Mouse (Mus musculus) urinary bladder, adult 2 months (tissue): ENCODE data around the gene Iqschfp. TPM values are rescaled to one million over a fixed set of nuclear protein-coding genes. Genes with fewer than 3 reads are reported as not detected.

Experiments
- DNase-seq: peaks from one replicate; pipeline ENCODE4 v3.0.0; 2022; ENCODE audit warnings: low spot score
- polyA plus RNA-seq: library from polyadenylated mRNA; depleted of rRNA; stranded (reverse); fragments of >200 nt; gene quantifications from 2 replicates; pipeline ENCODE4 v1.2.3, GENCODE M21; 2012

The Iqschfp gene
- polyA plus RNA-seq, 1 experiment = not detected

DNA sequence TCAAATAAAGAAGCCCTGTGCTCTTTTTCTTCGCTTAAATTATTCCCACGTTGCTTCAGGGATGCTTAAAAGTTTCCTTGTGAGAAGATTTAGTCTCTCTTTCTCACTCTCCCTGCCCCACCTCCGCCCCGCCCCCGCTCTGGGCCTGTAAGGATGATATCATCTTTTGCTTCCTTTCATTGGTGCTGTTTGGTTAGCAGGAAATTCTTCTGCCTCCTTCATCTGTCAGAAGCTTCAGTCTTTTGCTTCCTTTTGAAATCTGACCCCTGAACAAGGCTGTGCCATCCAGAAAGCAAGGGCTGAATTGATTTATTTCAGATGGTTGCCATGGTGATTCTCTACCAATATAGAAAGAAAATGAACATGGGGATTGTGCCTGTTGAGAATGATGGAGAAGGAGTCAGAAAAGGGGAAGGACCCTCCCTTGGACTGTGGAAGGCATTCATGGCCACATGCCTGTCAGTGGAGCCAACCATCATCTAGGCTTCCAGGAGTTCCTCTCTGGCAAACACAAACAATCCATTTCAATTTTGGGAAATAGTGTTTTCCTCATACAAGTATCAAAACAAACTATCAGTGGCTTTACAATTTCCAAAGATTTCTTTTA is 62.5 kb downstream of the Iqschfp start:
- DNase-seq = no peak

DNA sequence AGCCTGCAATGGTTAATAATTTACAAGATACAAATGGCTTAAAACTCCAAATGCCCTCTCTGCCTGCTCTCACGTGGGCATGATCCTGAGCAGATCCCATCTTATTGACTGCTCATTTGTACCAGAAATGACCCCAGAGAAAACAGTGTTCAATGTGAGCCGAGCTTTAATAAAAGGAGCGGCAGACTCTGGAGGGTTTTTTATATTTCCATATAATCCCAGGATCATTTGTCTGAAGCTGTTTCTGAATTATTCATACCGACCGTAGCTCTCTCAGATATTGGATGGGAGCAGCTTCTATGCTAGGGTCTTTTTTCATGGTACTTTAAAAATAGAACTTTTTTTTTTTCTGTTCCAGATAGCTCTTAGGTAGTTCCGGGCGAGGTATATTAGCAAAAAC is 67.6 kb downstream of the Iqschfp start:
- DNase-seq = no peak

DNA sequence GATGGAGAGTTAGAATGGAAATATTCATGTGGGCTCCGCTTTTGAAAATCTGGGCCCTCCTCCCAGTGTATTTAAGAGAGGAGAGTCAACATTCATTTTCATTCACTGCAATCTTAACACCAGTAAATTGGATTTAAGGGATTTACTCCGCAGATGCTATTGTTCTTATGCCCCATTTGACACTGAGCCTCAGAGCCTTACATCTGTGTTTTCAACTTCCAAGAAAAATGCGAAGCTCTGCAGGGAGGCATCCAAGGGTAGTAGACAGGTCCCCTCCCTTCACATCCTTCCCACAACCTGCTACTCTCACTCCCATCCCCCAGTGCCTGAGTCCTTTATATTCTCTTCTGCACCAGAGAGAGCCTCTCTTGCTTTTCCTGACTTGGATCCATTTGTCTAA is 68.1 kb downstream of the Iqschfp start:
- no peak for DNase-seq

DNA sequence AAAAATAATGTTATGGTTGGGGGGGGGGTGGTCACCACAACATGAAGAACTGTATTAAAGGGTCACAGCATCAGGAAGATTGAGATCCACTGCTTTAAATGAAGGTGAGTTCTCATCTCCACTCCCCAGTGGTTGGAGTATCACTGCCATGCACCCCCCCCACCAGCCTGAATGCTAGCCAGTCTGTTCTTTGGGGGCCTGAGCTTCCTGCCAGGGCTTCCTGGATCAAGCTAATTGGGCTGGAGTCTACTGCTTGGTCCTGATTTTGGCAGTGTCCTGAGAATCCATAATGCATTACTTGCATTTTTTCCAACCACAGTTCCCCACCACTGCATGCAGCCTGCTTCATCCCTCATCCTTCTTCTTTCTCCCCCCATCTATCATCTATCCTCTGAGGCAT is 68.7 kb downstream of the Iqschfp start:
- no peak for DNase-seq

DNA sequence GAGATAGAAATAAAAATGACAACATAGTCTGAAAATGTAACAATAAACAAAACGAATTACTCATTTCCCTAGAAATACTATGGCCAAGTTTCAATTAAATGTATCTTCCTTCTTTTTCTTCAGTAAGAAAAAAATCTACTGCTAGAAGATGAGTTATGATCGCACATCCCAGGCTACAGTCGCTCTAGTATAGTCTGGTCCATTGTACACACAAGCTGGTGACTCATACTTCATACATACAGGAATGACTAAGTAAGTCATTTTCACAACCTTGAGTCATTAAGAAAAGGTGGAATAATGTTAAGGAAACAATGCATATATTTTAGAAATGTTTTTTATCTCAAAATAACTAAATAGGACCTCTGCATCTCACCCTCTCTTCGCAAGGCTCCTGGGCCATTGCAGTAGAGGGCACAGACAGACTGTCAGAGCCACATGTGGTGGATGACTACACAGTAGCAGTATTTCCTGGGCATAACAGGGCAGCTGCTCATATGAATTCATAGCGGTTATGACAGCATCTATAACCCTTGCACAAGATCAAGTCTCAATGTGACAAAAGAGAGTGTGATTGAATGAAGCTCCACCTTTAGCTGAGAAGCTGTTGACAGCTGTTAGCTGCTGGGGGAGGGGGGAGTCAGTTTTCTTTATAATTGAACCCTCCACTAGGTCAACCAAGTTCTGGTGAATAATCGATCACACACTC is 70.1 kb downstream of the Iqschfp start:
- DNase-seq = no peak

DNA sequence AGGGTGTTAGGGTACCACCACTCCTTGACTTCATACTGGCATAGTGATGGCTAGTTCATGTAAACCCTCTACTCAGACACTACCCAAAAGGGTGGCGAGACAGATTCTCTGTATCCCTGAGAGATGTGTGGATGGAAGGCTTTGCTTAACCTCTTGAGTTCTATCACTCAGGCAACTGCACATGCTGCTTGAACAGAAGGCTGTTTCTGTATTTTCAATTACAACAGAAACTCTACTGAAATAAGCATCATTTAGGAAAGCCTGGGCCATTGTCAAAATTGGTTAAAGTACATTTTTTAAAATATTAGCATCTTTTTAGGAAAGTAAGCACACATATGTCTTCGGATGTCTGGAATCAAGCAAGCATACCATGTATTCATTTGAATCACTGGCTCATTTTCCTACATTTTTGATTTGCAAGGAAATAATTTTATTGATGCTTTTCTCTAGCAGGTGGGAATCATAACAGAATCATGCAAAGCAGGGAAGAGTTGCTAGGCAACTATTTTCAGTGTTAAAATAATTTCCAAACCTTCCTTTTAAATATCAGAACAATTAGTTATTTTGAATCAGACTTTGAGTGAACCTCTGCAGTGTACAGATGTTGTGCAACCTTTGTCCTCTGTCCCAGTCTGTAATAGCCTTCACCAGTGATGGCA is 82.4 kb downstream of the Iqschfp start:
- no peak for DNase-seq

DNA sequence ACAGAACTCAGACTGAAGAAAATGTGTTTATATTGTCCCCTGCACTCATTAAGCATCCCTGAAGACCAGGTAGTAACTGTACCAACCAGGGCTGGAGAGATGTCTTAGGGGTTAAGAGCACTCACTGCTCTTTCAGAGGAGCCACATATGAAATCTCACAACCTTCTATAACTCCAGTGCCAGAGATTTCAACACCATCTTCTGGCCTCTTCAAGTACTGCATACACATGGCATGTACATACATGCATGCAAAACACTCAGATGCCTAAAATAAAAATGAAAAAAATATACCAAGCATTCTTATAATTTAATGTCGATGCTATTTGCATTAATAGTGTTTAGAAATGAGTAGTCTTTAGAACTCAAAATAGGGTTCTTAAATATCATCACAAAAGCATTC is 88.0 kb downstream of the Iqschfp start:
- no peak for DNase-seq

DNA sequence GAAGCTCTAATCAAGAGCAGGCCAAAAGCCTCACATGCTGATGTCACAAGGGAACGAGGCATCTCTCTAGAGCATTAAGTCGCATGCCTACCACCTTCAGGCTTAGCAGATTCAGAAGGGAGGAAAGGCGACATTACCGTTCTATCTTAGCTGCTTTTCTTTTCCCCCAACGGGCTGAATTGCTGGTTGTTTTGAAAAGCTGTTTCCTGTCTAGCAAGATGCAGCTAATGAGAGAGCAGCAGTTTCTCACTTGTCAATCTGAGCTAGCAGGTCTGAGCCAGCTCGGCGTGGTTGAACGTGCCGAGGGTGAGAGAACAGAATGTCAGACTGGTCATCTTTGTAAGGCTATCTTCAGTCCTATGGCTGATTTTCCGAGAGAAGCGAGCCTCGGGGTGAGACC is 91.3 kb downstream of the Iqschfp start:
- no peak for DNase-seq

DNA sequence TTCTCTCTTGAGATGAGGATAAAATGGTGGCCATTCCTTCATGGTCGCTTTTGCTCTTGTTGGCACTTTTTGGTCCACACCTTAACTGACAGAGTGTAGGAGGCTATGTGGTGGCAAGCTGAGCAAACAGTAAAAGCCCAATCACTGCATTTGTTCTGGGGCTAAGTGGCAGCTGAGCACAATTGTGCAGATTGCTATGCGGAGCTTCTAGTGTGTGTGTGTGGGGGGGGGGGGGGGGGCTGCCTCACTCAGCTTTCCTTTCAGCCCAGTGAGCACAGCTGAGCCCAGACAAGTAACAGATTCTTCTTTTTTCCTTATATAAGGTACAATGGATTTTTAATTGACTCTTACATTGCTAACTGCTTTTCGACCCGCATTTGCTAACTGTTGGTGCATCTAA is 110.4 kb downstream of the Iqschfp start:
- no peak for DNase-seq

DNA sequence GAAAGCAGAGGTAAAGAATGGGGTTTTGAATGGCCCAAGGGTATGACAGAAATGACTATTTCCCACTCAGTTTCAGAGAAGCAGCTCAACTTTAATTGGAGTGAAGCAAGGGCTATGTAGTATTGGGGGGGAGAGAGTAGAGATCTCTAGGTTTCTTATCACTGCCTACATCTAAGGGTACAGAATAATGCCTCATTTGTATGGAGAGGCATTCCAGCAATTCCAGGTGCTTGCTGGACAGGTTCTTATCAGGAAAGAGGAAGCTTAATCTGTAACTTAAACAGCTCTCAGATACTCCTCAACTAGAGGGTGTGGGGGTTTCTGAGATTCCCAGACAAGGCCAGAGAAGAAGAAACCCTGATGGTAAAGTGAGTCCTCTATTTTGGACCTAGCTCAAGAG is 120.3 kb downstream of the Iqschfp start:
- no peak for DNase-seq

DNA sequence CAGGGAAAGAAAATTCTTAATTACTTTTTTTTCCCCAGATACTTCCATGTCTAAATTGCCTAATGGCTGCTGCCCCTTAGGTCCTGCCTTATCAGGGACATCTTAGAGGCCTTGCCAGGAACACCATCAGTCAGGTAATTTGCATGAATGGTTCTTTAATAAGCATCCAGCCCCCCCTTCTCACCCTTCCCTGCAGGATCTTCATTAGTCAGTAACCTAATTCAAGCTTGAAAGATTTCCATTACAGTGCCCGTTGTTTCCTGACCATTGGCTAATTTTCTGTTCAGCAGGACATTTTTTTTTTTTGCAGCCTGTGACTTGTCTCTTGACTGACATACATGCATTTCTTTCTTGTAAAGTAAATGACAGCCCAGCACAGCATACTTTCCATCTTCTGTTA is 123.8 kb downstream of the Iqschfp start:
- no peak for DNase-seq

DNA sequence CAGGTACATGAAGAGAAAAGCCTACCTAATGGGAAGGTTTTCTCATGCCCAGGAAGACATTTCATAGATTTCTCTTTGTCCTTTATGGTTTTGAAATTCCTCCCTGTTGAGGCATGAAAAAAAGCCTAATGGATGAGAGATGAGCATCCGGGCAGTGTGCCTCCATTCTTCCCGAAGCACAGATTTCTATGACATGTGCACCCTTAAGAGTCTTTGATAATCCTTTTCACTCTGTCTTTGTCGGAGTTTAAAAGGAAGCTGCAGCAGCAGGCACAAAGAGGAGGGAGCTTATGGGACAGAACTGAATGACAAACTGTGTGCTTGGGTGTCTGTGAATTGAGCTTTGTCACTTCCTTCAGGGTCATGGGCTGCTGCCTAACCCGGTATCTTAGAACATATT is 127.4 kb downstream of the Iqschfp start:
- DNase-seq = no peak

DNA sequence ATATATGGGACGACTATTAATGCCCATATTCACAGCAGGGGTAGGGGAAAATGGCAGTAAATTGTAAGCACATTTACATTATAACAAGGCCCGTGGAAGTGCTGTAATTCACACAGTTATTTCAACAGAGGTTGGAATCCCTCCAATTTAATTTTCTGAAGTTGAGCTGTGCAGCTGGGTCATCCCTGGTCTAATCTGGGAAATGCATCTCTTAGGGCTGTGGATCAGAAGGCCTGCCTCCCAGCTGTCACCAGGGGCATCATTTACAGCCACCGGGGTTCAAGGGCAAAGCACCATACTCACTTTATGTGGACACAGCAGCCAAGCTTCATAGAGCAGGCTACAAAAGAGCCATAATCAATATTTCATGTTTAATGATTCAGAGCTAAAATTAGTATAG is 144.1 kb downstream of the Iqschfp start:
- no peak for DNase-seq

DNA sequence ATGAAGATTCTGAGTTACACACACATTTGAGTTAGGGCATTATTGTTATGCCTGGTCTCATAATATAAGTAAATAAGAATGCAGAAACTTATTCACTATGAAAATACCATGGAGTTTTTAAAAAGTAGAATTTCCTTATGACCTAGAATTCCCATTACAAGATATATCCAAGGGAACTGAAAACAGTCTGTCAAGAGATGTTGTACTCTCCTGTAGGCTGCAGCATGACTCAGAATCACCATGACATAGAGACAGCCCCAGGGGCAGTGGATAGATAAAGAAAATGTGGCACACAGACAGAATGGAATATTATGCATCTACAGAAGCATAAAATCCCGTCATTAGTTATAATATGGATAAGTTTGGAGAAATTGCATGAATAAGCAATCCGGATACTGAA is 150.9 kb downstream of the Iqschfp start:
- DNase-seq = no peak

DNA sequence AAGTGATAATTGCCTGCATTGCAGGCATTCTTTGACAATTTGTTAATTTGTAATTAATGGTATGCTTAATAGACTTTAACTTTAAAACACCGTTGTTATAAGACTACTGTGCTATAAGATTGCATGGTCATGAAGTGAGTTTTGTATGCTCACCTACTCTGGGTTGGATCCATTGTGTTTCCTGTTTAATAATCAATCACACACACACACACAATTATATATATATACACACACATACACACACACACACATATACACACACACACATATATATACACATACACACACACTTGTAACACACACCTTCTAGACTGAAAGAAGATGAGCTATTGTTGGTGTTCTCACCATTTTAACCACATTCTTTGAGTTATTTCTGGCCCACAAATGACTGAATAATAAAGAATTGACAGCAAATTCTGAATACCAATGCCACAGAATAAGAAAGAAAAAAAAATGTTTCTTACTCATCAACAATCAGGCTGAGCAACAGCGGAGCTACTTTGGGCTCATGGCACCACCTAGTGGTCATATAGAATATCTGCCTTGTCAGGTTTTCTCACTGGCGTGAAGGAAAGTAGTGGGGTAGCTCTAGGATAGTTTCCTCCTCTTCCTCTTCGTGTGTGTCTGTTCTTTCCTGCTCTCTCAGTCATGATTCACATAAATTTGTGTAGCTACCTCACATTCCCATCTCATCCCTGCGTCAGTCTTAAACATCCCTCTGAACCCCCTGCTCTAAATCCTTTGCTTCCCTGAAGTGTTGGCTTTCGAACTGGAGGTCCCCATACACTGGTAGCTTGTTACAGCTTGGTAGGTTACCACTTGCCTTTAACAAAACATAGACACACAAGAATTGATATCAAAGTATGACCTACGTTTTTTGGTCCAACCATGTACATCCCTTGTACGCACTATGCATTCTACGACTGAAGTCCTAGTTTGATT is 153.7 kb downstream of the Iqschfp start:
- DNase-seq = no peak

DNA sequence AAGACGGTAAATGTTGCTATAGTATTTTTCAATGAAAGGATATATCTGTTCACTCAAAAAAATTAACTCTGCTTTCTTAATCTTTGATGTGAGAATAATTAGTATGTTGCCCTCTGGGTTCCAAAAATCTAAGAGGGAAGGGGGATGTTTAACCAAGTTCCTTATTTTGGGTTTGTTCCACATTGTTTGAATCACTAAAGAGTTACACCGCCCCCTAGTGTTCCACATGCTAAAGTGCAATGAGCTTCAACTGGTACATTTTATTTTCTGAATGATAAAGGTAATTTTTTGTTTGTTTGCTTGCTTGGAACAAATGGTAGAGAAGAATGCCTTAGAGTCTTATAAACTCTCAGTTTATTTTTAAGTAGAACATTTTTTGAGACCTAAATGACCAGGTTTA is 161.5 kb downstream of the Iqschfp start:
- no peak for DNase-seq

DNA sequence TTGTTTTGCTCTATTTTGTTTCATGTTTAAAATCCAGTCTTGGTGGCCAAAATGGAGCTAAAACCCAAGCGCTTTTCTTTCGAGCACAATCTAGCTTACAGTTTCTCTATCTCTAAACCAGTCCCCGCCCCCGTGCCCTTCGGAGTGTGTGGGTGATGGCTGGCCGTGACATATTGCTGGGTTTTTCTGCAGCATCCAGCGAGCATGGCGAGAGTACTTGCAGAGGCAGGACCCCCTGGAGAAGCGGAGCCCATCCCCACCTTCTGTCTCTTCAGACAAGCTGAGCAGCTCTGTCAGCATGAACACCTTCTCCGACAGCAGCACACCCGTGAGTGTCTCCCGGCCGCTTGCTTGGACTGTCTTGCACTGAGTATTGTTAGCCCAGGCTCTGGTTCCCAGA is 163.0 kb downstream of the Iqschfp start:
- DNase-seq = no peak

DNA sequence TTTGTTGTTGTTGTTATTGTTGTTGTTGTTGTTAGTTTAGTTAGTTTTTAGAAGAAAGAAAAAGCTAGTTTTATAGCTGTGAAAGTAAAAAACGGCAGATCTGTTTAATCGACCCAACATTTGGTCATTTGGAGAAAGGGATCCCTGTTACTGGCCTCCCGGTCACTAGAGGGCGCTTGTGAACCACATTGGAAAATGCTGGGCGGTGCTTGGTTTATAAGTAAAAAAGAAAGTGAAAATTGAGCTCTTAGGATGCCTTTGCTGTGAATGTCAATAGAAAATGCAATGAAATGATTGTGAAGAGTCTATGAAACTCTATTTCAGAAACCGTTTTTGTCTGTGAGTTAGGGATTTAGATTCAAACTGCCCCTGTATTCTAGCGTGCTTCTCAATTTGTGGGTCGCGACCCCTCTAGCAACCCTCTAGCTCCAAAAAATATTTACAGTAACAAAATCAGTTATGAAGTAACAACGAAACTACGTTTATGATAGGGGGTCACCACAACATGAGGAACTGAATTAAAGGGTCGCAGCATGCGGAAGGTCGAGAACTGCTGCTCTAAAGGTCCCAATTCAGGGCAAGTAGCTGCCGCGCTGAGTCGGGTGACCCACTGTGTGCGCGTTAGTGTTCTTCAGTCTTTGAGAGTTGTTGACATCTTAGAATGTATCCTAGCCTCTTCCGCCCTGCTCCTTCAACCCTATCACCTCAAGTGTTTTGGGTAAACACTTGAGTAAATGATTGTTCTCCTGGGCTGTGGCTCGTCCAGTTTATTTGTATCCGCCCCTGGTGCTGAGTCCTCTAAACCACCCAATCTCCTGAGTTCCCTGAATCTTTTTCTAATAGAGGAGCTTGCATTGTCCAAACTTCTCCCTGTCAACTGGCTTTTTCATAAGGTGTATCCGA is 164.6 kb downstream of the Iqschfp start:
- peak; percentile 43 for DNase-seq

DNA sequence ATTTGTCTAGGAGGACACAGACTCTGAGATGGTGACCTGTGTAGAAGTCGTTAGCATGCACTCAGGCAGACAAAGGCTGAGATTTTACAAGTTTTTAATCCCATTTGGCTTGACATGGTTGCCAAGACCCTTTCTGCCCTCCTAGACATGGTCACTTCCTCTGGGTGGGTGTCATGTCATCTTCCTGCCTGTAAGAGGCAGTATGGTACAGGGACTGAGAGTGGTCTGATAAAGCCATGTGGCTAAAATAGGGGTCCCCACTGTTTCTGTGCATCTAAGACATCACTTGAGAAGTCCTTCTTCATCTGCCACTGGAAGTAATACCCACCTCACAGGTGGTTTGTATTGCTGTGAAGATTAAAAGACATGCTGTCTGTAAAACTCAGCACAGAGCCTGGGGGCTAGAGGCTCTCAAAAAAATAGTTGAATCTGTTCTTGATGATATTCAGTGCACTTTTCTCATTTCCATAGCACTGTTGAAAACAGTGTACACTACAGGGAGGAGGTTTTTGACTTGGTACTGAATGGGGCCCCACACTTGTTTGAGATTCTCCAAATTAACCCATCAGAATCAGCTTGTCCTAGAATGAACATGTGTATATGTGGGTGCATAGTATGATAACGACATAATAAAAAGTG is 167.2 kb downstream of the Iqschfp start:
- no peak for DNase-seq

DNA sequence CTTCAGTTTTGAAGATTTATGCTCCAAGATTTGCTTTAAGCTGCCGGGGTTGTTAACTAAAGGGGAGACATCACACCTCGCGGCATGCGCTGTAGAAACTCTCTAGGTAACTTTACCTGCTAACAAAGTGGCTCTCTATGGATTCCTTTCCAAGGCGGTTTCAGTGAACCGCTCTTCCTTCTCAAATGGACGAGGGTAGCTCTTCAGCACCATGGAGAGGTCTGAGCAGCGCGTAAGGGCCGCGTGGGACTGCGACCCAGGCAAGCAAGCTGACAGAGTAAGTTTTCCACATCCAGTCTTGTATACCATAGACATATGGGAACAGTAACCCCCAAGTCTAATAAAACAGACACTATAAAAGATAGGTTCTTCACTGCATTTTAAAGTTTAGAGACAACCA is 172.7 kb downstream of the Iqschfp start, which contains the start of gene Schip1:
Gene Schip1, plus strand, starts transcription at position 72 of the 400 bp plus-strand sequence.
- DNase-seq = no peak
